Mouse (Mus musculus) thymus, adult 2 months (tissue): ENCODE results near the gene Dapk1. TPM values are rescaled to one million over a fixed set of nuclear protein-coding genes. Genes with fewer than 3 reads are reported as not detected.

ENCODE experiments used
- DNase-seq: peaks from one replicate; pipeline ENCODE4 v3.0.0; 2021
- H3K27ac ChIP-seq: fragments of 200-500 bp; 2 replicates; pipeline ENCODE4 v1.5.1; 2012; ENCODE audit warnings: low read length, control low read depth; ENCODE audit not compliant: control insufficient read depth, insufficient read depth
- H3K27me3 ChIP-seq: fragments of 200-500 bp; 2 replicates; pipeline ENCODE4 v1.6.1; 2012; ENCODE audit warnings: mild to moderate bottlenecking, low read length, moderate library complexity, mixed read lengths; ENCODE audit not compliant: control insufficient read depth, insufficient read depth
- H3K36me3 ChIP-seq: fragments of 200-500 bp; 2 replicates; pipeline ENCODE4 v1.6.1; 2012; ENCODE audit warnings: mild to moderate bottlenecking, low read length, moderate library complexity; ENCODE audit not compliant: control insufficient read depth, insufficient read depth
- H3K4me1 ChIP-seq: fragments of 200-500 bp; replicated peaks from 2 replicates; pipeline ENCODE4 v1.6.1; 2012; ENCODE audit warnings: low read length; ENCODE audit not compliant: control insufficient read depth, insufficient read depth
- H3K4me3 ChIP-seq: fragments of 200-500 bp; 2 replicates; pipeline ENCODE4 v1.5.1; 2012; ENCODE audit warnings: mild to moderate bottlenecking, low read length, control low read depth, moderate library complexity; ENCODE audit not compliant: control insufficient read depth, insufficient read depth
- CTCF ChIP-seq: fragments of 200-500 bp; IDR thresholded peaks from 2 replicates; pipeline ENCODE4 v1.5.1; 2012; ENCODE audit warnings: mild to moderate bottlenecking, control low read depth, low read length, moderate library complexity, borderline replicate concordance; ENCODE audit not compliant: control insufficient read depth, poor library complexity, insufficient read depth; ENCODE audit errors: extremely low read depth
- POLR2A ChIP-seq: fragments of 200-500 bp; IDR thresholded peaks from 2 replicates; pipeline ENCODE4 v1.6.1; 2012; ENCODE audit warnings: mild to moderate bottlenecking, low read length, control low read depth, moderate library complexity; ENCODE audit not compliant: control insufficient read depth, poor library complexity, insufficient read depth; ENCODE audit errors: extremely low read depth
- WGBS: fragments of 180-500 bp; shearing (Covaris S2); methylation state at CpG from one replicate; pipeline ENCODE4 v1.1.7; 2018; 5-methylcytosine and 5-hydroxymethylcytosine counted together
- polyA plus RNA-seq: library from polyadenylated mRNA; depleted of rRNA; stranded (reverse); fragments of >200 nt; gene quantifications from 2 replicates; pipeline ENCODE4 v1.2.3, GENCODE M21; 2012; rRNA removed

Gene Dapk1
- 45.2 and 72.4 TPM in 2 replicates for polyA plus RNA-seq

- Histone ChIP-seq H3K36me3 (no peaks in the 10 kb centered on the region), H3K27me3 (no peaks in the 10 kb centered on the region), H3K4me3 (peak within 1 kb of the TSS; percentile 70), H3K27ac (peak within 1 kb of the TSS; percentile 60), H3K4me1 (peaks cover 20% of the 10 kb centered on the region)
- WGBS: 1% methylated on average over 71 of the region's 90 CpGs
- TF ChIP-seq POLR2A (no peak), CTCF (peak; percentile 78)
- peak; percentile 81 for DNase-seq
Measured at GRCm38 (mm10) chr13:60601436-60602415, at the start of gene Dapk1. TSS of gene Dapk1 (plus strand) at chr13:60601947.

GRCm38 (mm10) chr13:60553326-60553725 is 48.4 kb upstream of the Dapk1 start:
- no peak for TF ChIP-seq POLR2A
- no peak for TF ChIP-seq CTCF
- Histone ChIP-seq H3K4me1 (no peaks in the 10 kb centered on the region), H3K27ac (no peak overlapping the region), H3K4me3 (no peak overlapping the region), H3K27me3 (no peaks in the 10 kb centered on the region), H3K36me3 (no peaks in the 10 kb centered on the region)
- DNase-seq: no peak
- WGBS: 87% methylated on average over 3 of the region's 3 CpGs

- H3K4me1 ChIP-seq: no peaks in the 10 kb centered on the region
- no peak for TF ChIP-seq CTCF
- TF ChIP-seq POLR2A: no peak
- H3K4me3 ChIP-seq: no peak overlapping the region
- no peak for DNase-seq
- H3K36me3 ChIP-seq: no peaks in the 10 kb centered on the region
- H3K27ac ChIP-seq: no peak overlapping the region
- no peaks in the 10 kb centered on the region for H3K27me3 ChIP-seq
Measured at GRCm38 (mm10) chr13:60556476-60556875, 45.3 kb upstream of the Dapk1 start.

- TF ChIP-seq CTCF: no peak
- TF ChIP-seq POLR2A: no peak
- no peaks in the 10 kb centered on the region for H3K4me1 ChIP-seq
- no peak overlapping the region for H3K27ac ChIP-seq
- no peak for DNase-seq
- no peaks in the 10 kb centered on the region for H3K36me3 ChIP-seq
- H3K27me3 ChIP-seq: no peaks in the 10 kb centered on the region
- H3K4me3 ChIP-seq: no peak overlapping the region
Measured at GRCm38 (mm10) chr13:60556911-60557310, 44.8 kb upstream of the Dapk1 start.

- 29% methylated on average over 6 of the region's 6 CpGs for WGBS
- no peaks in the 10 kb centered on the region for H3K36me3 ChIP-seq
- no peak overlapping the region for H3K4me3 ChIP-seq
- DNase-seq: no peak
- H3K27me3 ChIP-seq: no peaks in the 10 kb centered on the region
- no peak for TF ChIP-seq CTCF
- no peak for TF ChIP-seq POLR2A
- no peaks in the 10 kb centered on the region for H3K4me1 ChIP-seq
- no peak overlapping the region for H3K27ac ChIP-seq
Measured at GRCm38 (mm10) chr13:60564303-60564702, 37.4 kb upstream of the Dapk1 start.

- no peak for TF ChIP-seq POLR2A
- TF ChIP-seq CTCF: no peak
- DNase-seq: no peak
- Histone ChIP-seq H3K4me1 (no peaks in the 10 kb centered on the region), H3K4me3 (no peak overlapping the region), H3K36me3 (no peaks in the 10 kb centered on the region), H3K27me3 (no peaks in the 10 kb centered on the region), H3K27ac (no peak overlapping the region)
- 100% methylated on average over 1 of the region's 1 CpGs for WGBS
Measured at GRCm38 (mm10) chr13:60568934-60569548, 32.7 kb upstream of the Dapk1 start.
